Mouse (Mus musculus): ENCODE data around the gene Kif12. TPM values are rescaled to one million over a fixed set of nuclear protein-coding genes. Genes with fewer than 3 reads are reported as not detected.
A peak's percentile ranks its signal among the peaks of the same experiment; 100 is the strongest.

Gene Kif12
- polyA plus RNA-seq, 1 experiment: not detected

- Histone ChIP-seq H3K27ac (ENCODE audit: insufficient read depth, low read depth, low read length) (no peak overlapping the region), H3K4me1 (ENCODE audit: control insufficient read depth, insufficient read depth, low read length) (no peaks in the 10 kb centered on the region; the same call in 1 of the 2 replicates), H3K4me3 (ENCODE audit: insufficient read depth, low read length) (no peak overlapping the region)
- TF ChIP-seq POLR2A (IDR thresholded peaks at IDR 0.05; ENCODE audit: borderline replicate concordance, low read depth, low read length): no peak
- TF ChIP-seq CTCF (IDR thresholded peaks at IDR 0.05; ENCODE audit: low read depth, low read length): no peak
These were observed 6.3 kb downstream of the Kif12 start for GRCm38 (mm10) chr4:63165636-63166035.

GRCm38 (mm10) chr4:63158961-63159592 lies 12.9 kb downstream of the Kif12 start:
- Histone ChIP-seq H3K4me1 (ENCODE audit: control insufficient read depth, insufficient read depth, low read length) (peaks cover 6% of the 10 kb centered on the region), H3K4me3 (ENCODE audit: insufficient read depth, low read length) (no peak overlapping the region), H3K27ac (ENCODE audit: insufficient read depth, low read depth, low read length) (no peak overlapping the region)
- TF ChIP-seq CTCF (IDR thresholded peaks at IDR 0.05; ENCODE audit: low read depth, low read length): peak; percentile 60; the same call in 1 of the 2 replicates
- TF ChIP-seq POLR2A (IDR thresholded peaks at IDR 0.05; ENCODE audit: borderline replicate concordance, low read depth, low read length): no peak

GRCm38 (mm10) chr4:63158192-63158591 lies 13.7 kb downstream of the Kif12 start:
- H3K27ac ChIP-seq (ENCODE audit: insufficient read depth, low read depth, low read length): no peak overlapping the region

GRCm38 (mm10) chr4:63156726-63157634 lies 15.0 kb downstream of the Kif12 start:
- no peak overlapping the region for H3K4me3 ChIP-seq (ENCODE audit: insufficient read depth, low read length)
- TF ChIP-seq POLR2A (IDR thresholded peaks at IDR 0.05; ENCODE audit: borderline replicate concordance, low read depth, low read length) (no peak), CTCF (IDR thresholded peaks at IDR 0.05; ENCODE audit: low read depth, low read length) (no peak)
- H3K4me1 ChIP-seq (ENCODE audit: control insufficient read depth, insufficient read depth, low read length): peaks cover 15% of the 10 kb centered on the region
- no peak overlapping the region for H3K27ac ChIP-seq (ENCODE audit: insufficient read depth, low read depth, low read length)

More at GRCm38 (mm10) chr4:63158192-63158591, 13.7 kb downstream of the Kif12 start:
- H3K4me1 ChIP-seq (ENCODE audit: control insufficient read depth, insufficient read depth, low read length): peaks cover 6% of the 10 kb centered on the region
- no peak for TF ChIP-seq POLR2A (IDR thresholded peaks at IDR 0.05; ENCODE audit: borderline replicate concordance, low read depth, low read length)
- TF ChIP-seq CTCF (IDR thresholded peaks at IDR 0.05; ENCODE audit: low read depth, low read length): no peak
- H3K4me3 ChIP-seq (ENCODE audit: insufficient read depth, low read length): no peak overlapping the region

- Histone ChIP-seq H3K27ac (ENCODE audit: insufficient read depth, low read depth, low read length) (no peak overlapping the region), H3K4me1 (ENCODE audit: control insufficient read depth, insufficient read depth, low read length) (peaks cover 26% of the 10 kb centered on the region), H3K4me3 (ENCODE audit: insufficient read depth, low read length) (no peak overlapping the region)
- TF ChIP-seq CTCF (IDR thresholded peaks at IDR 0.05; ENCODE audit: low read depth, low read length): no peak
- no peak for TF ChIP-seq POLR2A (IDR thresholded peaks at IDR 0.05; ENCODE audit: borderline replicate concordance, low read depth, low read length)
These were observed 16.3 kb downstream of the Kif12 start for GRCm38 (mm10) chr4:63155596-63155995.

- H3K4me3 ChIP-seq (ENCODE audit: insufficient read depth, low read length): no peak within 1 kb of the TSS
- no peak for TF ChIP-seq CTCF (IDR thresholded peaks at IDR 0.05; ENCODE audit: low read depth, low read length)
- no peak for TF ChIP-seq POLR2A (IDR thresholded peaks at IDR 0.05; ENCODE audit: borderline replicate concordance, low read depth, low read length)
- peaks cover 28% of the 10 kb centered on the region for H3K4me1 ChIP-seq (ENCODE audit: control insufficient read depth, insufficient read depth, low read length)
- H3K27ac ChIP-seq (ENCODE audit: insufficient read depth, low read depth, low read length): no peak within 1 kb of the TSS
These were observed 17.2 kb downstream of the Kif12 start, which contains the start of gene Ambp for GRCm38 (mm10) chr4:63154699-63155098. TSS of gene Ambp (minus strand) at chr4:63154799.

GRCm38 (mm10) chr4:63154028-63154427 lies 17.9 kb downstream of the Kif12 start:
- H3K27ac ChIP-seq (ENCODE audit: insufficient read depth, low read depth, low read length): no peak overlapping the region
- H3K4me3 ChIP-seq (ENCODE audit: insufficient read depth, low read length): no peak overlapping the region
- no peak for TF ChIP-seq CTCF (IDR thresholded peaks at IDR 0.05; ENCODE audit: low read depth, low read length)
- no peak for TF ChIP-seq POLR2A (IDR thresholded peaks at IDR 0.05; ENCODE audit: borderline replicate concordance, low read depth, low read length)
- H3K4me1 ChIP-seq (ENCODE audit: control insufficient read depth, insufficient read depth, low read length): peaks cover 28% of the 10 kb centered on the region

- TF ChIP-seq POLR2A (IDR thresholded peaks at IDR 0.05; ENCODE audit: borderline replicate concordance, low read depth, low read length) (no peak), CTCF (IDR thresholded peaks at IDR 0.05; ENCODE audit: low read depth, low read length) (no peak)
- Histone ChIP-seq H3K4me1 (ENCODE audit: control insufficient read depth, insufficient read depth, low read length) (peaks cover 28% of the 10 kb centered on the region), H3K4me3 (ENCODE audit: insufficient read depth, low read length) (no peak overlapping the region), H3K27ac (ENCODE audit: insufficient read depth, low read depth, low read length) (no peak overlapping the region)
These were observed 20.8 kb downstream of the Kif12 start for GRCm38 (mm10) chr4:63151127-63151526.

- peaks cover 15% of the 10 kb centered on the region for H3K4me1 ChIP-seq (ENCODE audit: control insufficient read depth, insufficient read depth, low read length)
- no peak overlapping the region for H3K4me3 ChIP-seq (ENCODE audit: insufficient read depth, low read length)
- TF ChIP-seq CTCF (IDR thresholded peaks at IDR 0.05; ENCODE audit: low read depth, low read length) (no peak), POLR2A (IDR thresholded peaks at IDR 0.05; ENCODE audit: borderline replicate concordance, low read depth, low read length) (no peak)
These were observed 24.7 kb downstream of the Kif12 start for GRCm38 (mm10) chr4:63147268-63147667.

More at GRCm38 (mm10) chr4:63147268-63147667, 24.7 kb downstream of the Kif12 start:
- no peak overlapping the region for H3K27ac ChIP-seq (ENCODE audit: insufficient read depth, low read depth, low read length)

Data from bone marrow macrophage, adult 2 months (primary cell).